In the genomic region with DNA sequence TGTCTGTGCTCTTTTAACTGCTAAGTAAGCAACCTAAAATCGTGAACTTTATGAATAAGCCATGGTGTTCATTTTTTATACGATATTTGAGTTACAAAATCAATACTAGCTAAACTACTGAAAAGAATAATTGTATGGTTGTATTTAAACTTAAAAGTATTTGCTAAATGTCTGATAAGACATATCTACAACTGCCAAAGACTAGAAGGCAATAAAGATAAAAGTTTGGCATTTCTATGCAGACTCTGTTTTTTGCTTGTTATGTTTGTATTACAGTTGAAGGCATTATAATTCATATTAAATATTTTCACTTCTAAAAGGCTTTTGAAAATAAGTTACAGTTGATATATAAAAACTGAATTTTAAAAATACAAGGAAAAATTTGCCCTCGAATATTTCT, we compare ENCODE assay signal across 31 mouse cellular contexts. TPM values are rescaled to one million over a fixed set of nuclear protein-coding genes. Genes with fewer than 3 reads are reported as not detected.
"Had no signal": no experiment of that assay in that cellular context is flagged by ENCODE, and none has a peak within 500 bp of the region (broad histone marks: within the 10 kb centered on the region; RNA-seq: fewer than 3 reads in every experiment).

No protein-coding gene starts in this region.

- H3K4me2 ChIP-seq: limb, embryonic 12.5 days; limb, embryonic 13.5 days; limb, embryonic 15.5 days; liver, embryonic 11.5 days; liver, embryonic 12.5 days; liver, embryonic 13.5 days; liver, embryonic 15.5 days; lung, embryonic 14.5 days; lung, embryonic 15.5 days; midbrain, embryonic 11.5 days; midbrain, embryonic 12.5 days; midbrain, embryonic 13.5 days; neural tube, embryonic 12.5 days had no signal

- H3K27me3 ChIP-seq: limb, embryonic 12.5 days; limb, embryonic 13.5 days; limb, embryonic 15.5 days; liver, embryonic 12.5 days; liver, embryonic 13.5 days; liver, embryonic 15.5 days; lung, embryonic 15.5 days; megakaryocyte, embryonic 14.5 days; midbrain, embryonic 12.5 days; midbrain, embryonic 13.5 days; neural tube, embryonic 12.5 days had no signal

- H3K9me3 ChIP-seq: limb, embryonic 10.5 days; limb, embryonic 12.5 days; limb, embryonic 13.5 days; limb, embryonic 15.5 days; liver, embryonic 12.5 days; liver, embryonic 13.5 days; liver, embryonic 15.5 days; lung, embryonic 15.5 days; megakaryocyte, embryonic 14.5 days; midbrain, embryonic 10.5 days; midbrain, embryonic 12.5 days; midbrain, embryonic 13.5 days; neural tube, embryonic 12.5 days had no signal

- H3K4me1 ChIP-seq: limb, embryonic 10.5 days; limb, embryonic 12.5 days; limb, embryonic 13.5 days; limb, embryonic 15.5 days; liver, embryonic 12.5 days; liver, embryonic 13.5 days; liver, embryonic 15.5 days; lung, embryonic 15.5 days; megakaryocyte, embryonic 14.5 days; neural tube, embryonic 12.5 days had no signal

- H3K27ac ChIP-seq: limb, embryonic 10.5 days; limb, embryonic 12.5 days; limb, embryonic 13.5 days; limb, embryonic 15.5 days; liver, embryonic 12.5 days; liver, embryonic 13.5 days; liver, embryonic 14.5 days; liver, embryonic 15.5 days; lung, embryonic 15.5 days; macrophage; midbrain, embryonic 10.5 days; midbrain, embryonic 12.5 days; midbrain, embryonic 13.5 days; neural tube, embryonic 12.5 days had no signal

- H3K4me3 ChIP-seq: limb, embryonic 10.5 days; limb, embryonic 12.5 days; limb, embryonic 13.5 days; limb, embryonic 15.5 days; liver, embryonic 12.5 days; liver, embryonic 13.5 days; liver, embryonic 15.5 days; lung, embryonic 15.5 days; megakaryocyte, embryonic 14.5 days; midbrain, embryonic 10.5 days; midbrain, embryonic 12.5 days; midbrain, embryonic 13.5 days; myocyte; neural tube, embryonic 12.5 days had no signal

- ATAC-seq: liver, embryonic 12.5 days; liver, postnatal 0 days; lung, postnatal 0 days; midbrain, embryonic 13.5 days; midbrain, embryonic 16.5 days had no signal

- H3K36me3 ChIP-seq: limb, embryonic 10.5 days; limb, embryonic 12.5 days; limb, embryonic 13.5 days; limb, embryonic 15.5 days; liver, embryonic 12.5 days; liver, embryonic 13.5 days; liver, embryonic 15.5 days; lung, embryonic 15.5 days; midbrain, embryonic 10.5 days; midbrain, embryonic 12.5 days; midbrain, embryonic 13.5 days; neural tube, embryonic 12.5 days had no signal

- DNase-seq: left cerebral cortex, postnatal 4 days; liver; liver, embryonic 13.5 days; liver, postnatal 0 days; lung, adult 18-20 months; lung, adult 2 months; lung, embryonic 14.5 days; lung, postnatal 10 days; lung, postnatal 14 days; lung, postnatal 36 days; lung, postnatal 4 days; midbrain, embryonic 14.5 days had no signal

- H3K9ac ChIP-seq: limb, embryonic 12.5 days; limb, embryonic 13.5 days; limb, embryonic 15.5 days; liver, embryonic 12.5 days; liver, embryonic 13.5 days; liver, embryonic 14.5 days; liver, embryonic 15.5 days; liver, postnatal 0 days; lung, embryonic 14.5 days; lung, embryonic 15.5 days; midbrain, embryonic 12.5 days; midbrain, embryonic 13.5 days; neural tube, embryonic 12.5 days had no signal

RNA-seq across cellular contexts. Expression of a gene that starts 48.5 kb away (rescaled TPM):
- polyA plus RNA-seq: macrophage had no signal
